Mouse (Mus musculus) adrenal gland, postnatal 25 days (tissue): Measurements from ENCODE around the gene Itpa. TPM values are rescaled to one million over a fixed set of nuclear protein-coding genes. Genes with fewer than 3 reads are reported as not detected.
"Not testable (repeated sequence)": the region's sequence is repeated elsewhere in the genome, so short reads cannot be mapped to it uniquely, and the experiment has no call there.

Experiments used
- DNase-seq: peaks from one replicate; pipeline ENCODE4 v3.0.0; 2021; ENCODE audit warnings: mixed read lengths
- long read RNA-seq: library from polyadenylated mRNA; stranded (forward); transcript quantifications from one replicate; pipeline ENCODE4 v2.0.0, GENCODE M21; 2021
- total RNA-seq: library from RNA; stranded (reverse); gene quantifications from 2 replicates; pipeline ENCODE4 v1.2.3, GENCODE M21; 2021

Itpa gene
- 23.8 and 28.0 TPM in 2 replicates for total RNA-seq
- long read RNA-seq, transcript Itpa-201 (8 exons, 1,390 nt), result major isoform, 35 of 38 reads
- long read RNA-seq, partial matches to known transcripts, result 2 of 38 reads
- long read RNA-seq, other reads (novel, unspliced or antisense), result 1 of 38 reads

DNA sequence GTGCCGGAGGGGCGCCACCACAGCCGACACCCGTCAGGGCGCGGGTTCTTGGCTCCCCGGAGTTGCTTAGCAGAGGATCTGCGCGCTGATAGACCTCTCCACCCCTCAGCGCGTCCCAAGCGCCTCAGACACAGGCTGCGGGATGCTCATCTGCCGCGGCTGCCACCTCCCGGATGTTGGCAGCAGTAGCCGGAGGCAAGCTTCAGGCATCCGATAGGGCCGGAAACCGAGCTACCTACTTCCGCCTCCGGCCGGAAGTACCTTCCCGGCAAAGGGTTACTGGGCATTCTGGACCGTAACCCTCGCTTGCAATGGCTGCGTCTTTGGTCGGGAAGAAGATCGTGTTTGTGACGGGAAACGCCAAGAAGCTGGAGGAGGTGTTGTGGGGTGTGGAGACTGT, at the start of gene Itpa:
Gene Itpa, plus strand, starts transcription at position 52 of the 400 bp plus-strand sequence.
- DNase-seq, result peak; percentile 84

GRCm38 (mm10) chr2:130618972-130619371, 48.4 kb upstream of the Itpa start:
- DNase-seq, result no peak

- DNase-seq, result no peak
Measured at GRCm38 (mm10) chr2:130628424-130628823, 39.0 kb upstream of the Itpa start.

DNA sequence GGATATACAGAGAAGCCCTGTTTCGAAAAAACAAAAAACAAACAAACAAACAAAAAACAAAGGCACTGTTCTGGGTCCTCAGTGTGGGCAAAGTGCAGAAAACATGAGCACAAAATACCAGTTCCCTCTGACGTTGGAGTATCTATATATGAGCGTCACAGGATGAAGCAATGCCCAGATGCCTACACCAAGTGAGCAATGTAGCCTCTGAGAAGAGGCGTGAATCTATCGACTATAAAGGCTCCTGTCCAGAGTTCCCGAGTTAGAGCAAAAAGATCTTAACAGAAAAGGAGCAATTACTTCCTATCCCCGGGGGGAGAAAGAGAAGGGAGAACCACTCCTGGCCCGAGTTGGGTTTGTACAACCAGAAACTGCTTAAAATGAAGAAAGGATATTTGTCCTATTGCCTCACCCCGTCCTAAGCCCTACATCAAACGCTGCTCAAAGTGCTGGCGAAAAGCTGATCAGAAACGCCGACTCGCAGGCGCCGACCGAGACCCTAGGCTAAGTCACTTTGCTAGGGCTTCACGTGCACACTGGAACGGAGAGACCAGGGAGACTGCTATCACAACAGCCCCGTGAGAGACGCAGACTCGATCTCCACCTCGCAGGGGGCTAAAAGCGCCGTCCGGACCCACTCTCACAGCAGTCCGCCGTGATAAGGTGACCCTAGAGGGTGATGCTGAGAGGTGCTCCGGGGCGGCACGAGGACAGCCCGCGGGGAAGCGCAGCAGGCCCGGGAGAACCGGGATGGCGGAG, 38.2 kb upstream of the Itpa start:
- DNase-seq, result peak; percentile 22

DNA sequence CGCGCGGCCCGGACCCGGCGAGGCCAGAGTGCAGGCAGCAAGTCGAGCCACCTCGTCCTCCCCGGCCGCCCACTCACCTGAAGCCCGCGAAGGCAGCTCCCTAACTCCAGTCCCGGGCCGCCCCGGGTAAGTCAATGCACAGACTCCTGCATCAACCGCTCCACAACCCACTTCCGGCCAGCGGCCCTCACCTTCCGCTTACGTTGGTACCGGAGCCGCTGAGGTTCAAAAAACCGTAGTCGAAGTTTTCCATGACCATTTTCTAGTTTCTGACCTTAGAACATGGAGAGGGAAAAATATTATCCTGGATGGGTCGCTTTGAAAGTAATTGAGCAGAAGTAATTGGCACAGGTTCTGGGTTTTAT, 37.6 kb upstream of the Itpa start, which contains the start of the genes Fastkd5 and Ubox5:
Gene Fastkd5, minus strand, starts transcription at position 189 of the 365 bp plus-strand sequence.
Gene Ubox5, minus strand, starts transcription at position 200 of the 365 bp plus-strand sequence.
- peak; percentile 91 for DNase-seq

- no peak for DNase-seq
Measured at GRCm38 (mm10) chr2:130632416-130632815, 35.0 kb upstream of the Itpa start.

DNA sequence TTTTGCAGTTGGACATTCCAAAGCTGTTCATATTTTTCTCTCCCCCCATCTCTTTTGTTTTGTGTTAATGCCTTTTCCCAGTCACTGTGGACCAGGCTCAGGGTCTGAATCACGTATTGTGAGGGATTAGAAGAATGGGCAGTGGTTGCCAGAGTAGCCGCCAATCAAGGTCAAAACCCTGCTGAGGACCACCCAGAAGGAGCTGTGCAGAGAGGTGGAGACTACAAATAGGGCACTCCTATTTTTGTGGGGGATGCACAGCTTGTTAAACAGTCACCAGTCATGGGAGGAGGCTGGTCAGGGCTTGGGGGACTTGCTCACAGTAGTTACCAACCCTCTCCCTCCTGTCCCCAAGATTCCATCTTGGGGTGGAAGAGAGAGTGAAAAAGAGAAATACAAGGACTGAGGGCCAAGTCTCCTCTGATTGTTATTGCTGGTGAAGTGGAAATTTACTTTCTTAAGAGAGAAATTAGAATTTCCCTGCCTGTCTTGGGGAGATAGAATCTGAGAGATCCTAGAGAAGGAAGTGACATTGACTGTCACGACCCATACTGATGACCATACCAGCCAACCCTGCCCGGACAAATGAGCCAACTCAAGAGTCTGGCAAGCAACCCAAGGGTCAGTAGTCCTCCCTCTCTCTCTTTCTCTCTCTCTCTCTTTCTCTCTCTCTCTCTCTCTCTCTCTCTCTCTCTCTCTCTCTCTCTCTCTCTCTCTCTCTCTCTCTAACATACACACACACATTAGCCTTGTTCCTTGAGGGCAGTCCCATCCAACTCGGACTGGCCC, 34.3 kb upstream of the Itpa start:
- DNase-seq, result no peak

DNA sequence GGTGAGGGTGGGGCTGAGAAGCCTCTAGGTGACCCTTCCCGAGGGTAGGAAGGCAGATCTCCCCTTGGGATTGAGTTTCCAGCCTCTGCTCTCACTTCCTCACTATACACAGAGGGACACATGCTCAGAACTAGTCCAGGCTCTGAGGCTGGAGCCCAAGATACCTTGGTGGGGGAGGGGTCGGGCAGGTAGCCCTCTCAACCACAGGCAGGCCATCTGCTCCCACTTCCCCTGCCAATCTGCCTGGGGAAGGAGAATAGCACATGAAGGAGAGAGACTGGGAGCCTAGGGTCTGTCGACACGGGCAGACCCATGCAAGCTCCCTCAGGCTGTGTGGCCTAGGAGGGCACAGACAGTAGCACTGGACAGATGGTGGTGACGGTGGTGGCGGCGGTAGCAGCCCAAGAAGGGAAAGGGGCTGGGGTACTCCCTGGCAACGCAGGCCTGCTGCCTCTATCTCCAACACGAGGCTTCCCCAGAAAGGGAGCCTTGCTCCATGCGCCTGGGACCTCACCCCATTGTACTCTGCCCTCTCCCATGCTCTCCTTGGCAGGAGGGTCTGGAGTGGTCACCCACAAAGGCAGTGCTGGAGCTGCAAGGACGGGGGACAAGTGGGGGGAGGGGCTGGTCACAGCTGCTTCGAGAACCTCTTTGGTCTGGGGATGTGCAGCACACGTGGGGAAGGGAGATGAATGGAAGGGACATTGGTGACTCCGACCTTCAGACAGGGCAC, 33.2 kb upstream of the Itpa start:
- no peak for DNase-seq

GRCm38 (mm10) chr2:130634739-130635411, 32.5 kb upstream of the Itpa start:
- no peak for DNase-seq

DNA sequence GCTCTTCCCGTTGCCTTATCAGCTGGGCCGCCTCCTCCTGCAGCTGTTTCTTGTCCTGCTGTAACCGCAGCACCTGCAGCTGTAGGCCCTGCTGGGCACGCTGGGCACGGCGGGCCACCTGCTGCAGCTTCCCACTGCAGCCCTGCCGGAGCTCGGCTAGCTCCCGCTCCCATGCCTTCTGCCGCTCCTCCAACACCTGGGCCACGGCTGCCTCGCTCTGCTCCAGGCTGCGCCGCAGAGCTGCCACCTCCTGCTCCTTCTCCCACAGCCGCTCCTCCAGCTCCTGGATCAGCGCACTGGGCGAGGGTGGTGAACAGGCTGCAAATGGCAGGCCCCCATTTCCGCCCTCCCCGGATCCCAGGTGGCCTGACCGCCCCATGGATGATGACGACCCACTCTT, 31.6 kb upstream of the Itpa start:
- DNase-seq, result no peak

- DNase-seq, result peak; percentile 49
Measured at GRCm38 (mm10) chr2:130638101-130638611, 29.3 kb upstream of the Itpa start.

DNA sequence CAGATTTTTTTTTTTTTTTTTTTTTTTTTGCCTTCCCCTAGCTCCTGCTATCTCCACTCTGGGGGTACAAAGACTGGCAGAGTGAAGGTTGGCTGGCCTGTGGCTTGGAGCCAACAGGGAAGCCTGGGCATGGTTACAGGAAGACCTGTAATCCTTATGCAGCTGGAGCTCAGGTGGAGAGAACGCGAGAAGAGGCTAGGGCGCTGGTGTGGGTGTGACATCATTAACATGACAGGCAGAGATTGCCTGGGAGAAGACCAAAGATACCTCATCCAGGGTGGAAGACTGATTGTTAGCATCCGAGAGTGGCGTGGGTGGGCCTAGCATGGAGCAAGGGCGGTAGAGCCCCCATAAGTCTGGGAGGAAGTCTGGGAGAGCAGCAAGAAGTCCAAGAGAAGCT, 28.1 kb upstream of the Itpa start:
- no peak for DNase-seq

DNA sequence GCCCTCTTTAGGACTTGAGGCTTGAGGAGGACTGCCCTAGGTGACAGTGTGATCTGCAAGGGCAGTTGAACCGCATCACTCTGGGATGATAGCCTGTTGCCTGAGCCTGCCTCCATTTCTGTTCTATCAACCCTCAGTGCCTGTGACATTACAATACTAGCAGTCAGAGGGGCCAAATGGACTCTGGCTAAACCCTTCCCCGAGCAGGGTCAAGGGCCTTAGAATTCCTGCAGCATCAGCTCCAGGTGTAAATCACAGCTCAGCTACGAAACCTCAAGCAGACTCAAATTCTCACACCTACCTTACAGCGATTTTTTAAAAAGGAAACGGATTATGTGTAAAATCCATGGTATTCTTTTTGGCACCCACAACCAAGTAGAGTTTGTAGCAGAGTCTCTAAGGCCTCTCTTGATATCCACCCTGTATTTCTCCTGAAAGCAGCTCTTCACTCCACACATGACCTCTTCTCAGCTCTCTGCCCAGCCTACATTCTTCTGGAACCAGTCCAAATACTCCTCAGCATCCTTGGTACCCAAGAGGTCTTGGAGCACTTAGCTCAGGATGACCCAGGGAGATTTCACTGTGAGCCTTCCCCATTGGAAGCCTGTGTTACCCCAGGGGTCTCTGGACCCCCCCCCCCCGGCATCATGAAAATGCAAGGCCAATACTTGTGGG, 25.9 kb upstream of the Itpa start:
- no peak for DNase-seq

DNA sequence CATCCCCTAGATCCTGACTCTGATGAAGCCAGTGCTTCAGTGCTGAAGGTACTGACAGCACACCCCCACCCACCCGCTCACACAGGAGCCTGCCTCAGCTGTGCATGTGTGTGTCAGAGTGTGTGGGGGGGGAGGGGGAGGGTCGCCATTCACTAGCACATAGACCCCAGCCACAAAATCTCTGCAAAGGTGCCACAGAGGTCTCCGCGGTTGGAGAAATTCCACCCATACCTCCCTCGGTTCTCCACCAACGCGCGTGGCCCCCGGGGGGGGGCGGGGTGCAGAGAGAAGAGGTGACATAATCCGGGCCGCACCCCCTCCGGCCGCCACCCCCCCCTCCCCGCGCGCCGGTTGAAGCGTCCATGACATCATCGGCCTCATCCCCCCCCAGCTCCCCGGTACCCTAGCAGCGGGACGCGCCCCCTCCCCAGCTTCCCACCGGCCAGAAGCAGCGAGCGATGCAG, 25.2 kb upstream of the Itpa start:
- DNase-seq, result no peak

GRCm38 (mm10) chr2:130642684-130643369, 24.6 kb upstream of the Itpa start, which contains the start of gene Lzts3:
Lzts3 (minus strand) TSS chr2:130642803.
- DNase-seq, result peak; percentile 98

- DNase-seq, result no peak
Measured at GRCm38 (mm10) chr2:130645198-130645597, 22.2 kb upstream of the Itpa start.

DNA sequence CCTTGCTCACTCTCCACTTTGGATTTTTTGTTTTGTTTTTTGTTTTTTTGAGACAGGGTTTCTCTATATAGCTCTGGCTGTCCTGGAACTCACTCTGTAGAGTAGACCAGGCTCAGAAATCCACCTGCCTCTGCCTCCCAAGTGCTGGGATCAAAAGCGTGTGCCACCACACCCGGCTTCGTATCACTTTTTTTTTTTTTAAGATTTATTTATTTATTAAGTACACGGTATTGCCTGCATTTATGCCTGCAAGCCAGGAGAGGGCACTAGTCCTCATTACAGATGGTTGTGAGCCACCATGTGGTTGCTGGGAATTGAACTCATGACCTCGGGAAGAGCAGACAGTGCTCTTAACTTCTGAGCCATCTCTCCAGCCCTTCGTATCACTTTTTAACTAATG, 18.4 kb upstream of the Itpa start:
- DNase-seq, result not testable (repeated sequence)

DNA sequence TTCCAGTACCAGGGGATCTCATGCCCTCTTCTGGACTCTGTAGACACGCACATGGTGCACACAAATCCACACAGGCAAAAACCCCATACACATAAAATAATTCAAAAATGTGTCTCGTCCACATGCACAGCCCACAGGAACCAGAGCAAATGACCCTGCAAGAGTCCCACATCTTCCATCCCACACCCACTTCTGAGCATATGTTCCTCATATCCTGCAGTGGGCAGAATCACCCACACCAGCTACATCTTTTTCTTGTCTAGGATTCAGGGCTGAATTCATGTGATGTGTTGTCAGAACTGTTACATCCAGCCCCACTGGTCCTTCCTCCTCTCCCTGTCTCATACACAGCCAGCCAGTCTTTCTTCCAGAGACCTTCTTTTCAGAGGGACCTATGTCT, 14.1 kb upstream of the Itpa start:
- DNase-seq, result no peak

- DNase-seq, result no peak
Measured at GRCm38 (mm10) chr2:130653760-130654159, 13.7 kb upstream of the Itpa start.

DNA sequence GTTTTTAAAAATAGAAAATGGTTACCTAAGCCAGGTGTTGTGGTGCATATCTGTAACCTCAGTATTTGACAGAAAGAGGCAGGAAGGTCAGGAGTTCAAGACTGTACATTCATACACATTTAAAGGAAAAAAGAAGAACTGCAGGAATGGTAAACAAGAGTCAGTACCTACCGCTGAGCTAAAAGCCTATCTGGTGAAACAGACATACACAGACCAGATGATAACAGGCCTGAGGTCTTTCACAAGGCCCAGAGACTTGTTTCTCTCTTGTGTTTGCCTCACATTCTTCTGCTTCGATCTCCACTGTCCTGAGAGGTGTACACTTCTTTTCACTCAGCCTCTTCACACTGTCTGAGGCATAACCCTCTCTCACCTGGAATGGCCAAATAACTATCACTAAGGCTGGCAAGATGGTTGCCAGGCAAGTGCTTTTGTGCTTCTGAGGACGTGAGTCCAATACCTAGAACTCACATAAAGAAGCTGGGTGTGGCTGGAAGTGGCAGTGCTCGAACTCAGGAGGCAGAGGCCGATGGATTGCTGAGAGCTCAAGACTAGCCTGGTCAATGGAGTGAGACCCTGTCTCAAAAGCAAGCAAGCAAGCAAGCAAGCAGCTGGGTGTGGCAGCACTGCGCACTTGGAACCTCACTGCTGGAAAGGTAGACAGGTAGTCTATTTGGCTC, 11.6 kb upstream of the Itpa start:
- DNase-seq, result no peak
